Mouse (Mus musculus): ENCODE data around the gene Tmem181a. TPM values are rescaled to one million over a fixed set of nuclear protein-coding genes. Genes with fewer than 3 reads are reported as not detected.
"Not testable (repeated sequence)": the region's sequence is repeated elsewhere in the genome, so short reads cannot be mapped to it uniquely, and the experiment has no call there.

The Tmem181a gene
- 10 to 100 TPM; 14.7 to 19.1 TPM for polyA plus RNA-seq (2017; shearing (Covaris generic))

DNA sequence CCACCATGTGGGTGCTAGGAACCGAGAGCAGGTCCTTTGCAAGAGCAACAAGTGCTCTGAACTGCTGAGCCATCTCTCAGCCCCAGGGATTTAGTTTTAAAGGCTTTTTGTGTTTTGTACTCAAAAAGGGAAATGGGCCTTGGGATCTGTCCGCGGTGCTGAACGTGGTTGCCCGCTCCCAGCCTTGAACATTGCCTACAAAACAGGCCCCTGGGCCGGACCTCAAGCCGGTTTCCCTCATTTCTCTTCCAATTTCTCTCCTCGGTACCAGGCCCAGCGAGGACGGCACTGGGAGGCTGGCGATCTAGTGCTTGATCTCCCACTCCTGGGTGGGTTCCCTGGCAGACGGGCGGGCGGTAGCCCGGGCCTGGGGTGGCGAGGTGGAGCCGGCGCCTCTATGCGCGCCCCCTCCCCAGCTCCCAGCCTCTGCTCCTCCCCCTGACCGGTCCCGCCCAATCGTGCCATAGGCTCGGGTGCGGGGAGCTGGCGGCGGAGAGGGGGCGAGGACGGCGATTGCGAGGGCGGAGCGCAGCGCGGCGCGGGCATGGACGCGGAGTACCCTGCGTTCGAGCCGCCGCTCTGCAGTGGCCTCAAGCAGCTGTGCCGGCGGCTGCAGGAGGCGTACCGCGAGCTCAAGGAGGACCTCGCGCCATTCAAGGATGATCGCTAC lies at the start of gene Tmem181a:
Tmem181a (plus strand) TSS at position 461 of the 670 bp plus-strand sequence.
- not testable (repeated sequence) for ATAC-seq

DNA sequence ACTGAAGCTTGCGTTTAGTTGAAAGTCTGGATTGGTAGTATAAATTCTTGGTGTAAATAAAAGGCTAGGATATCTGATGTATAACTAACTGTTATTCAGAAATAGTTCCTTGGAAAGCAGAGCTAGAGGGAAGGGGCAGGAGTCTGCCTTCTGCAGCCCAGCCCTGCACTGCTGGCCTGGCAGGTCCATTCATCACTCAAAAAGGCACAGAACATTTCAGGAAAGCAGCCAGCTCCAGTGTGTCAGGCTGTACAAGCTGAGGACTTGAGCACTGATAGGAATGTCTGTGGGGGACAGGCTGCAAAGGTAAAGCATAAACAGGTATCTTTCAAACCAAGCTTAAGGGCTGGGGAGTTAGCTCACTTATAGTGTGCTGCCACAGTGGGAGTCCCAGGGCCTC lies 44.9 kb upstream of the Tmem181a start:
- no peak for ATAC-seq

DNA sequence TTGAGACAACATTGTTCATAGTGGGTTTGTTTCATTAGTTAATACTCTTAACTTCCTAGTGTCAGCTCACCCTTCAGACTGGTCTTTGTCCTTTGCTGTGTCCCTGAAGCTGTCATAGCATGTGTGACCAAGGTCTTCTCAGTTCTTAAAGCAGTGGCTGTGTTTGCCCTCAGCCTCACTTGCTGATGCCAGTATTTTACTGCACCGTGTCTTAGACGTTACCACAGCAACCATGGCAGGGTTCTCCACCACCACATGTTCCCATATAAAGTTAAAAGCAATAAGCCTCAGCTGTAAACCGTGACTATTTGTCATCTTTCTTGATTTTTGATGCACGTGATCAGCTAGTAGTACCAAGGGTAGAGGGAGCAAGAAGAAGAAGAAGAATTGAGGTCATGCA lies 41.0 kb upstream of the Tmem181a start:
- ATAC-seq: no peak

DNA sequence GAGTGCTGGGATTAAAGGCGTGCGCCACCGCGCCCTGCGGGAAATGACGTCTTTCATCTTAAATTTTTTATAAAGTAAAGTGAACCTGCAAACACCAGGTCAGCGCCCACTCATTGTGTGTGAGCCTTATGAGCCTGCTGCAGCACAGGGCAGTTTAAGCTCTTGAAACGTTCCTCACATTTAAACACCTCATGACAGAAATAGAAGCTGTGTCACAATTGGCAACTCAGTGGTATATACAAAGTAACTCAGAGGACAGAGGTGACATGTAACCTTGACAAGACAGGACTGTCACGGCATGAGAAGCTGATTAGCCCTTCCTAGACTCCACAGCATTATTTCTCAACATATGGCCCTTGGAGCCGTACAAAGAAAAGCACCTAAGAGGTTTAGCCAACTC lies 40.1 kb upstream of the Tmem181a start:
- ATAC-seq: no peak

DNA sequence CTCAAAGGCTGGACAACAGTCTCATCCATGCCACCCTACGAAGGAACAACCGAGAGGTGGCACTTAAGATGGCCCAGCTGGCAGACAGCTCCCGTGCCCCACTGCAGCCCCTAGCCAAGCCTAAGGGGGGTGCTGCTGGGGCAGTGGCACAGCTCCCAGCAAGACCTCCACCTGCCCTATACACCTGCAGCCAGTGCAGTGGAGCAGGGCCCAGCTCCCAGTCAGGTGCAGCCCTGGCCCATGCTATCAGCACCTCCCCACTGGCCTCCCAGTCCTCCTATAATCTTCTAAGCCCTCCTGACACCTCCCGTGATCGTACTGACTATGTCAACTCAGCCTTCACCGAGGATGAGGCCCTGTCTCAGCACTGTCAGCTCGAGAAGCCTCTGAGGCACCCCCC lies 24.0 kb upstream of the Tmem181a start:
- ATAC-seq: not testable (repeated sequence)

DNA sequence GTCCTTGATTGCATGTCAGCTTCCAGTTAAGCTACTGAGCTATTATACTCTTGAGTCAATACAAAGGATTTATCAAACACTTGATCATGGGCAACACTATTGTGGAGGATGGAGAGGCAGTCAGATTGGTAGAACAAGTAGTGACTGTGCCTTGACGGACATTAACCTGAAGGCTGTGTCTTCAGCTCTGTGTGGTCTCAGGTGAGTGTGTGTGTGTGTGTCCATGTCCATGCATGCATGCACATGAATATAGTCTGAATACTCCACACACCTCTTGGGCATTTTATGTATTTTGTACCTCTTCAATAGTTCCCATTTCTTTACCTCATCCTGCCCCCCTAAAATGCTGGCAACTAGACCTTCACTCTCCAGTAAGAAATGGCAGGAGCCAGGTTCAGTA lies 5.4 kb upstream of the Tmem181a start:
- not testable (repeated sequence) for ATAC-seq

DNA sequence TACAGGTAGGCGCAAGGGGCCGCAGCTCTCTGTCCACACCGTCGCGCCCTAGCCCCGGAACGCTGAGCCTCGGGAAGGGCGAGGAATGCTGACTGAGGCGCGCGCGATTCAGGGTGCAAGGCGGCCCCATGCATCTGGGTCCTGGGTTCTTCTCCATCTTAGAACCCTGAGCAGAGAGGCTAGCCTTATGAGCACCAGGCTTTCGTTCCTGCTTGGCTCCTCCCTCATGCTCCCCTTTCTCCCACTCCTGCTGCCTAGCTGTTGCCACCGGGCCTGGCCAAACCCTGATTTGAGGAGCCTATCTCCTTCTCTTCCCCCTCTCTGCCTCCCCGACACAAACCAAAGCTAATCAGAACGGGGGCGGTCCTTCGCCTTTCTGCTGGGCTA lies 403 bp downstream of the Tmem181a start:
- ATAC-seq: not testable (repeated sequence)

DNA sequence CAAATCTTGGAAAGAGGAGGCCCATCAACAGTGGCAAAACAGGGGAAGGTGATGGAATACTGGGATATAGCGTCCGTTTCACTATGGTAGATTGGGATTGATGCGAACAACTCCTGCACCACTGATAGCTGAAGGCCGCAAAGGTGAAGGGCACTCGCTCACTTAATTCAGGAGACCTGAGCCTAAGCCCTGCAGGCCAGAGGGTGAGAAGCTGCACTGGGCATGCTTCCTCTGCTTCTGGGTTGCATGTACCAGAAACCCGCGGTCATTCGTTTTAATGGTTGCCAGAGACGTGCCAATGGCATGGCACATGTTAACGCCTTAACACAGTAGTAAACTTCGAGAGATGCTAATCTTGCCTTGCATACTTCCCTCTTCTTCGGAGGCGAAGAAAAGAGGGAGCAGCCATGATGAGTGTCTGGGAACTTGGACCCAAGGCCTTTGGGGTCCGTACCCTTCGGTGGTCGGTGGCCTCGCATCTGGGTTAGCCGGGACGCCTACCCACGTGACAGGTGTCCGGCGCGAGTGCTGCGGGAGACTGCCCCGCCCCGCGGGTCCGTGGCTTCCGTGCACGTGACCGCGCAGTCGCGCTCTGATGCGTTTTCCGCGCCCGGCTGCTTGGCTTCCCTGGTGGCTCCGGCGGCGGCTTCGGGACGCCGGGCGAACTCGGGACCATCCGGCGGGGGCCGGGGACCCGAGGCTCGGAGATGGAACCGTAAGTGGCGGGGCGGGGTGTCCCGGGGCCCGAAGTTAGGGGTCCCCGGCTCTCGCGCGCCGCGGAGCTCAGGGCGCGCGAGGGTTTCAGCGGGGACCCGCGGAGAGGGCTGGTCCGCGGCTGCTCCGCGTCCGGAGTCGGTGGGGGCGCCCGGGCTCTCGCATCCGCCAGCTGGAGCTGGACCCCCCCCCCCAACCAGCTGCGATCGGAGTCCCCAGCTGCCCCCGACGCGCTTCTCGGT lies 13.5 kb downstream of the Tmem181a start:
- ATAC-seq: peak; percentile 86

DNA sequence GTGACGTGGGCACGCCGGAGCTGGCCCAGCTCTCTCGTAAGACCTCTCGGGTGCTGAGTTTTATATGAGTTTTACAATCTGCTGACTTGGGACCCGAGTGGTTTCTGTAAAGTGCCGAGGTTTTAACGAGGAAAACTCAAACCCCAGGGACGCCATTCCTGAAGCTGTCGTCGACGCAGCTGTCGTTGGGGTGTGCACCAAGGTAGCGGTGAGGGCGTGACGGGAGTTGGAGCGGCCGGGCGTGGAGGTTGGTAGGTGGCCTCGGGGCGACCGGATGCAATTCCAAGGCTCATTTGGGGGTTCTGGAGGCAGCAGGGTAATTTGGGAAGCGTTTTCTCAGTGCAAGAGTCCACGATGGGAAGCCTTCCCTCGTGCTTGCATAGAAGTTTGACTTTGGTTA lies 14.2 kb downstream of the Tmem181a start:
- peak; percentile 53 for ATAC-seq

DNA sequence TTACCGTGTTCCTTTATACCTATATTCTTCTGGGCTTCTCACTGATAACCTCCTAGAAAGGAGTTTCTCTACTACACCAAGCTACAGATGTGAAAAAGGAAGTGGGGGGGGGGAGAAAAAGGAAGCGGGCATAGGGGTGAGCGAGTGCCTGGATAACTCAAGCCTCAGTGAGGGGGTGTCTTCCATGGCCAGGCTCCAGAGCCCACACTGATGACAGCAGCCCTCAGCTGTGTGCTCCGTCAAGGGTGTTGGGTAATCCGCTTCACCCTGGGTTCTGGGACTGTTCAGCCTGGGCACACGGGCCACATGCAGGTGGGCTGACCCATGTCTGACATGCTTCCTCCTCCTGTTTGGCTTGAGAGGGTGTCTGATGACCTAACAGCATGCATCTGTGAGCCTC lies 15.3 kb downstream of the Tmem181a start:
- ATAC-seq: not testable (repeated sequence)

DNA sequence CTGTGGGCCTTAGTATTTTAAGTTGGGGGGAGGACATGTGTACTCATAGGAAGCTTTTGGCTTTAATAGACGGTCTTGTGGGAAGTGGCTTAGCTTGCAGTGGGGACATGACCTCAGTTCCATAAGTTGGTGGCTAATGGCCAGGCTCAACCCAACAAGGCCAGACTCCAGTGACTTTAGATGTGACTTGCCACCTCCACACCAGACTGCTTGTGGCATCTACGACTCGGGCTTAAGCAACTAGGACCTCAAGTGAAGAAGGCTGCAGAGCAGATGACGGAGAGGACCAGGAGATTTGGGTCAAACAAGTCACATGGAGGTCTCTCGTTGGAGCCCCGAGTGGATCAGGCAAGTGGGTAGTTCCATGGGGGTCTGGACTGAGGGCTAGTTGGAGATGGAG lies 18.0 kb downstream of the Tmem181a start:
- not testable (repeated sequence) for ATAC-seq

DNA sequence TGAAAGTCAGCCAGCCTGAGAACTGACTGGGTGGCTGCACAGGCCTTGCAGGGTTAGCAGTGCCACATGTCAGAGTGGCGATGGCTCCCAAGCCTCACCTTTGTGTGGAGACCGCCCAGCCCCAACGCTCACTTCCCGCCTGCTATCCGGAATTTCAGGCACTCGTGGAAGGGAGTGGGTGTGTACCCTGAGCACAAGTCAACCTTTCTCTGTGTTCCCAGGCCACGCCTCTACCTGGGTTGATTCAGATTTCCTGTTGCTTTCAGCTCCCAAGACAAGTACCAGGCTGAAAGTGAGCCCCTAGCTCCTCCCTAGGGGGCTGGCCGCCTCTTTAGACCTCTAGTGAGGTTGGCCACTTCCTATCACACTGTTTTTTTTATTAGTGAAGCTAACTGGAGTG lies 22.5 kb downstream of the Tmem181a start:
- not testable (repeated sequence) for ATAC-seq

DNA sequence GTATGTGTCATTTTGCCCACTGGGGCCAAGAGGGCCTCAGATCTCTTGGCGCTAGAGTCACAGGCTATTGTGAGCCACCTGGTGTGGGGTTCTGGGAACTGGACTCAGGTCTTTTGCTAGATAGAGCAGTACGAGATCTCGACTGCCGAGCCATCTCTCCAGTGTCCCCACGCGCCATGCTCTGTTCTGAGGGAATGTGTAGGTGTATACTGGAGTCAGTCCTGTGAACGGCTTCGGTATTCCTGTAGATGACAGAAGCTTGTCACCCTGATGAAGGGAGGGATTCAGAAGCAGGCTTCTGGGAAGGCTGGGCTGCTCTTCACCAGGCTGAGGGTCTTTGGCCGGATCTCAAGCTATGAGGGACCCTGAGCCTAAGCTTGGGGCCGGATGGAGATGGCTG lies 23.1 kb downstream of the Tmem181a start:
- not testable (repeated sequence) for ATAC-seq

DNA sequence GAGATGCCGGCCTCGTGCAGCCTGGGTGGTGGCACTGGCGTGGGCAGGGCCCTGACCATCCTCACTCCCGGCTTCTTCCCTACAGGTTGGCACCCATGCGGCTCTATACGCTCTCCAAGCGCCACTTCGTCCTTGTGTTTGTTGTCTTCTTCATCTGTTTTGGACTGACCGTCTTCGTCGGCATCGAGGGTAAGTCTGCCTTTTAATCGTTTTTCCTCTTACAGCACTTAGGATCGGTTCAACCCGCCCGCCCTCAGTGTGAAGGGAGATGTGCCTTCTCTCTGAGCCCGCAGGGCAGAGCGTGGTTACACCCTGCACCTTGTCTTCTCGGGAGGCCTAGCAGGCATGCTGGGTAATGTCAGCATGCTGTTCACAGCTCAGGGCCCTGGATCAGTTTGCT lies 23.9 kb downstream of the Tmem181a start:
- not testable (repeated sequence) for ATAC-seq

DNA sequence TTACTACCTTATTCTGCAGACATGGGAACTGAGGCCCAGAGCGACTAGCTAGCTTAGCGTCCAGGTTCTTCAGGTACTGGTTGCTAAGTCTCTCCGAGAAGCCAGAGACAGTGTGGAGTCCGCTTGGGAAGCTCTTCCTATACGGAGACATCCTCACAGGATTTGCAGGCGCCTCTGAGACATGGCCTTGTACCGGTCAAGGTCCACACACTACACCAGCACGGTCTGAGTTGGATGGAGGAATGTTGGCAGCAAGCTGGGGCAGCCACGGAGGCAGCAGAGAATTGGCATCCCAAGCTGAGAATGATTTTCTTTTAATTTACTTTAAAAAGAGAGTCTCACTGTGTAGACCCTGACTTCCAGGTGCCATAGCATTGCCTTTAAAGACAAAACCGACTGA lies 26.5 kb downstream of the Tmem181a start:
- not testable (repeated sequence) for ATAC-seq

DNA sequence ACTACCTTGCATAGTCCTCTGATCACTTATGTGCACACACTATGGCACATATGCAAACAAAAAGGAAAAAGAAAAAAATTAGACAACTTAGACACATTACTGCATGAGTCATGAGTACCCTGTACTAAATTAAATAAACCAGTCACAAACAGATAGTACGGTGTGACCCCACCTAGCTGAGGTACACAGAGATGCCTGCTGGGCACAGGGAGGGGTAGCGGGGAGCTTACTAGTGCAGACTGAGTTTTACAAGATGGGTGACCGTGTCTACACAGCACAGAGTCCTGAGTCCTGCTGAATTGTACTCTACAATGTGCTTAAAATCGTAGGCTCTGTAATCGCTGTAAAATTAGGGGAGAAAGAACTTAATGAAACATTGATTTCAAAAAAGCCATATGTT lies 29.5 kb downstream of the Tmem181a start:
- not testable (repeated sequence) for ATAC-seq

DNA sequence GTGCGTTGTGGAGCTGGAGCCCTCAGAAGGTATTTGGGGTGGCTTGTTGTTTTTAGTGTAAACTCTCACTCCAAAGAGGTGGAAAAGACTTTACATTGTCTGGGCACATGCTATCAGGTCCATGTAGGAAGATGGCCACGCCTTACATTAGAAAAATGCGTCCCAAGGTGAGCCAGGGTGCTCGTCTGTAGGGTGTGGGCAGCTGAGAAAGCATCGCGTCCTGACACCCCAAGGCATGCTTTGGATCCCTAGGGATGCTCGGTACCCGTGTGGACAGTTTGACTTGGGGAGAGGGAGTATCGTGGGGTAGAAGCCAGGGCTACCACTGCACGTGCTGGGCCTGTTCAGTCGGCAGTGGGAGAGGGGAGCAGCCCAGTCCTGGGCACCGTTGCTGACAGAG lies 32.4 kb downstream of the Tmem181a start:
- ATAC-seq: not testable (repeated sequence)

DNA sequence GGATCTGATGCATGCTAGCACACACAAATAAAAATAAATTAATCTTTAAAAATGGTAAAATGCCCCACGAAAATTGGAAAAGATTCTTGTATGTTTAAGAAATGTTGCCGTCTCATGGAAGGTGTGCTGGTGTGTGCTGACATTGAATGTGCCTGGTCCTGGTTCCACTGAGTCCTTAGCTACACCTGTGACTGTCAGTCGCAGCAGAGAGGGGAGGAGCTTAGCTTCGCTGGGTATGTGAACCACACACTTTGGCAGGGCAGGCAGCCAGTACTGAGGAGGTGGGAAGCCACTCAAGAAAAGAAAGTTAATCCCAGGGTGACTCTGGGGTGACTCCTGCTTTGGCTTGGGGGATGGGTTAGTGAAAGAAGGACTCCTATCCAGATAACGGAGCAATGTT lies 37.2 kb downstream of the Tmem181a start:
- not testable (repeated sequence) for ATAC-seq

DNA sequence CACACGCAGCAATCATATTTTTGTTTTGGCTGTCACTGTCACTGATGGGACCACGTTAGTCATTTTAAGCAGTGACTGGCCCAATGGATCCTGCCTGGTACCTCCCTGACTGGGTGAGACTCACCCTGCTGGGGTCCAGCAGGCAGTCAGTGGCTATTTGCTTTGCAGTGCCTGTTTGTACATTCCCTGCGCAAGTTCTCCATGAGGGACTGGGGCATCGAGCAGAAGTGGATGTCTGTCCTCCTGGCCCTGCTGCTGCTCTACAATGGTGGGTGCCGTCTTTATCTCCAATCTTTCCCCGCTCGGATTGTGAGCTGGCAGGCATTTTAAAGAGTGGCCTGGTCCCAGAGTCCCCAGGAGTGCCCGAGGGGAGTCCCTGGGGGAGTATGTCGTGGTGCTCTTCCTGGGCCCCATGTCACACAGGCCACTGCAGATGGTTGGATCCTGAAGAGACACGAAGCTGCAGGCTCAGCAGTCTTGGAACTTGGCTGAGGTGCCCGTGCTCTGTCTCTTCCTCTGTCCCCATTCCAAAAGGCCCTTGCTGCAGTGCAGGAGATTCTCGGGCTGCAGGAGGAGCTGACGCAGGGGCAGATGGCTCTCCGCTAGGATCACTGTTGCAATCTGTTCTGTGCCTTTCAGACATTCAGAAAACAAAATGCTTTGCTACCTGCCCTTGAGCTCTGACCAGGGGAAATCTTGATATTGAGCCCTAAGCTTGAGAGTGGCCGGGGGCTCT lies 40.6 kb downstream of the Tmem181a start:
- ATAC-seq: not testable (repeated sequence)

DNA sequence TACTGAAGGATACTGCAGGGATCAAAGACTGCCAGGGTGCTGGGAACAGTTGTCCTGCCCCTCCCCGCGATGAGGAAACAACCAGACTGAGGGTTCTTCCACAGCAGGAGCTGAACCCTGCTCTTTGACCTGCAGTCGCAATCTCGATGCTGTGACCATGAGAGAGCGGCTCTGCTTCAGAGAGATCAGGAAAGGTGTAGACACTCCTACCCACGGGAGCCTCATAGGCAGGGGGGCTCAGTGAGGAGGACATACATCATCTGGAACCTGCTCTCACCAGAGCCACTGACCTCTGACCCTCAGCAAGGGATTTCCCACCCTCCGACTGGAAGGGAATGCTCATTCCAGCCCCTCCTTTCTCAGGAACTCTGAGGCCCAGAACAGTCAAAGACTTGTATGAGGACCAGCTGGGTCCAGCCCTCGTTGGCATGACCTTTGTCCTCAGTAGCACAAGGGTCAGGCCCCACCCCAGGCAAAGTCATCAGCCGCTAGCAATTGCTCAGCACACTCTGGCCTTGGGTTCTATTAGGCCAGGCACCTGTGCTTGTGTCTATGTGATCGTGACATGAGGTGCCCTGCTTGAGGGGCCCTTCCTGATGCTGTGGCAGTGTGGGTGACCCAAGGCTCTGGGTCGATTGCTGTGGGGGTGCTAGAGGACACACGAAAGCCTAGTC lies 43.7 kb downstream of the Tmem181a start:
- ATAC-seq: not testable (repeated sequence)

DNA sequence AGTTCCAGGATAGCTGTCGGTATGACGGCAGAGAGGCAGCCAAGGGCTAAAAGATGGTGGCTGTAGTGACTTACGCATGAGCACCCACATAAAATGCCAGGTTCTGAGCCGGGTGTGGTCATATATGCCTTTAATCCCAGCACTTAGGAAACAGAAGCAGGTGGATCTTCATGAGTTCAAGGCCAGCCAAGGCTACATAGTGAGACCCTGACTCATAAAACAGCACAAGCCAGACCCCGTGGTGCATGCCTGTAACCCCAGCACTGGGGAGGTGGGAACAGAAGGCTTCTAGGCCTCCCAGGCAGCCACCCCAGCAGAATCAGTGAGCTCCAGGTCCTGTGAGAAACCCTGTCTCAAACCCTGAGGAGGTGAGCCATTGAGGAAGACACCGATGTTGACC lies 48.2 kb downstream of the Tmem181a start:
- not testable (repeated sequence) for ATAC-seq

DNA sequence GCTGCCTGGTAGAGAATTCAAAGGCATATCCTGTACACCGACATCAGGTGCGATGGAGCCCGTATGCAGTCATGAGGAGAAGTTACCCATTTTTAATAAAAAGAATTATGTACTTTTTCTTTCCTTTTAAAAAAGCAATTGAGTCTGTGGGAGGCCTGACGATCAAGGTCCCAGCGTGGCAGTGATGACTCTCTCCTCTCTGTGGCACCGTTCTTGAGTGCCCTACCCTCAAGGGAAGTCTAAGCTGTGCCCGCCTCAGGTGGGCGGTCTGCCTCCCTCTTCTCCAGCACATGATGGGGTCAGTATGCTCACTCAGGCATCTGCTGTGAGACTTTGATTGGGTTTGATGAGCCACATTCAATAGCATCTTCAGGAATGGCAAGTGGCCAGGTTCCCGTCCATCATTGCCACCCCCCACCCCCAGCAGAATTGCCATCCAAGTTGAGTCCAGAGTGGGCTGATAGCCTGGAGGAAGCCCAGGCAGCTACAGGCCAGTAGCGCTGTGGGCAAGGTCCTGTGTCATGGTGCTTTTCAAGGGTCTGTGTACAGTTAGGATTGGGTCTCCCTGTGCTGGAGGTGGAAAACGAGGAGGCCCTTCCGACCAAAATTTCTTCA lies 49.1 kb downstream of the Tmem181a start:
- not testable (repeated sequence) for ATAC-seq
